Mouse (Mus musculus) ES-E14 (cell line): ENCODE data around the gene Dlg4. TPM values are rescaled to one million over a fixed set of nuclear protein-coding genes. Genes with fewer than 3 reads are reported as not detected.

ENCODE experiments used
- DNase-seq: peaks from one replicate; pipeline ENCODE4 v3.0.0-alpha.2; 2013; ENCODE audit warnings: low read depth, low spot score
- H3K27ac ChIP-seq: 2 replicates; pipeline ENCODE4 v1.5.1; 2012; ENCODE audit warnings: low read depth, mild to moderate bottlenecking, low read length, moderate library complexity, mixed read lengths; ENCODE audit not compliant: poor library complexity, insufficient read depth, severe bottlenecking
- H3K36me3 ChIP-seq: 2 replicates; pipeline ENCODE4 v1.6.1; 2012; ENCODE audit warnings: mild to moderate bottlenecking, low read length, moderate library complexity, mixed read lengths; ENCODE audit not compliant: control insufficient read depth, poor library complexity, insufficient read depth, severe bottlenecking
- H3K4me1 ChIP-seq, 2 experiments: fragments of 150-350 bp in 1 of 2; sonication (generic) in 1 of 2; 2 replicates each; pipeline ENCODE4 v1.6.1; 2012; ENCODE audit warnings: low read length in 2 of 2, mild to moderate bottlenecking in 1 of 2, mixed read lengths in 1 of 2; ENCODE audit not compliant: control insufficient read depth in 2 of 2, insufficient read depth in 2 of 2, poor library complexity in 1 of 2
- H3K4me3 ChIP-seq, 2 experiments: fragments of 150-350 bp in 1 of 2; sonication (generic) in 1 of 2; 2 replicates each; pipeline ENCODE4 v1.5.1; 2012; ENCODE audit warnings: low read length in 2 of 2, low read depth in 1 of 2, mild to moderate bottlenecking in 1 of 2, mixed read lengths in 1 of 2; ENCODE audit not compliant: insufficient read depth in 1 of 2, poor library complexity in 1 of 2, severe bottlenecking in 1 of 2
- H3K9ac ChIP-seq: 2 replicates; pipeline ENCODE4 v1.6.1; 2012; ENCODE audit warnings: low read depth, mild to moderate bottlenecking, low read length, mixed read lengths; ENCODE audit not compliant: poor library complexity, insufficient read depth, severe bottlenecking
- H3K9me3 ChIP-seq: fragments of 150-350 bp; sonication (generic); 2 replicates; pipeline ENCODE4 v1.6.1; 2012; ENCODE audit warnings: low read depth, mild to moderate bottlenecking, low read length; ENCODE audit not compliant: control insufficient read depth, insufficient read depth
- CHD2 ChIP-seq: IDR thresholded peaks from 2 replicates; pipeline ENCODE4 v1.6.1; 2014; ENCODE audit warnings: mild to moderate bottlenecking, low read depth, low read length, inconsistent platforms
- HCFC1 ChIP-seq: IDR thresholded peaks from 2 replicates; pipeline ENCODE4 v1.6.1; 2012; ENCODE audit warnings: low read length, inconsistent platforms, borderline replicate concordance; ENCODE audit not compliant: insufficient read depth
- MAFK ChIP-seq: IDR thresholded peaks from 2 replicates; pipeline ENCODE4 v1.6.1; 2014; ENCODE audit warnings: mild to moderate bottlenecking, low read depth, low read length, inconsistent platforms; ENCODE audit not compliant: insufficient read depth
- ZC3H11A ChIP-seq: IDR thresholded peaks from 2 replicates; pipeline ENCODE4 v1.6.1; 2012; ENCODE audit warnings: low read depth, mild to moderate bottlenecking, inconsistent platforms, low read length, borderline replicate concordance
- ZNF384 ChIP-seq: IDR thresholded peaks from 2 replicates; pipeline ENCODE4 v1.6.1; 2012; ENCODE audit warnings: low read depth, low read length, inconsistent platforms
- in situ Hi-C, 2 experiments: fragments of 600-800 bp; cut with MboI; formaldehyde crosslinking; loops; one replicate each; pipeline ENCODE4 v1.15.1; 2025; ENCODE audit warnings: low sequenced_read_pairs in 2 of 2, inconsistent platforms in 1 of 2; ENCODE audit not compliant: unreplicated experiment in 2 of 2
- total RNA-seq: library from RNA; depleted of rRNA; stranded (reverse); fragments of 300-350 nt; gene quantifications from 2 replicates; pipeline ENCODE4 v1.2.3, GENCODE M21; 2012

The Dlg4 gene
- total RNA-seq, 1 experiment = 11.4 TPM

DNA sequence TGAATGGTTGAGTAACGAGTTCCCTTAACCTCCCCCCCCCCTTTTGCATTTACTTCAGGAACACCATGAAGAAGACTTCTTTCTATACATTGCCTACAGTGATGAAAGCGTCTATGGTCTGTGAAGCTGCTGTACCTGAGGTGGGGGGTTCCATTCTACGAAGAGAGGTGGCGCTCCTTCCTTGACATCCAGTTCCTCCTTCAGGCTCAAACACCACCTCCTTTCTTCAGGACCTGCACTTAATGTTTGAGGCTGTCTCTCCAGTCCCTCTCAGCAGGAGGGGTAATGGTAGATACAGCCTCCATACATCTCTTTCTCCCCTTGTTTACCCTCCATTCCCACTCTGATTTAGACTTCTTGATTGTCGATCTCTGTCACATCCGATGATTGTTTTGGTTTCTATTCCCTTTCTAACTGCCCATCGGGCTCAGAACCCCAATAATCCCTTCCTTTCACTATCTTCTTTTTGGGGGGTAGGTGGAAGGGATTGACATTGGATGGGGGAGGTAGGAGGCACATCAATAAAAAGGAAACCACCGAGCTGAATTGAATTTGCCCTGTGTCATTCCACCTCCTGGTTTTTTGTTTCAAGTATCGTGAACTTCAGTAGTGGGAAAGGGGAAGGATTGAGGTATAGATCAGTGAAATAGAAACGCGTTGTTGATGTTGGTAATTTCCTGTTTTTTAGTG lies 22.2 kb upstream of the Dlg4 start:
- TF ChIP-seq ZNF384 (no peak), CHD2 (no peak), ZC3H11A (no peak), MAFK (no peak), HCFC1 (no peak)
- DNase-seq = no peak
- Histone ChIP-seq H3K4me1 (peaks cover 6 to 12% of the 10 kb centered on the region in 2 experiments; a peak in 3 of 4 replicates), H3K36me3 (peaks cover 23% of the 10 kb centered on the region), H3K4me3 (peak overlapping the region in 1 of 2 experiments; percentile 95; a peak in 2 of 4 replicates), H3K27ac (no peak overlapping the region), H3K9me3 (no peaks in the 10 kb centered on the region), H3K9ac (no peak overlapping the region)
- in situ Hi-C loops = no loop called here

DNA sequence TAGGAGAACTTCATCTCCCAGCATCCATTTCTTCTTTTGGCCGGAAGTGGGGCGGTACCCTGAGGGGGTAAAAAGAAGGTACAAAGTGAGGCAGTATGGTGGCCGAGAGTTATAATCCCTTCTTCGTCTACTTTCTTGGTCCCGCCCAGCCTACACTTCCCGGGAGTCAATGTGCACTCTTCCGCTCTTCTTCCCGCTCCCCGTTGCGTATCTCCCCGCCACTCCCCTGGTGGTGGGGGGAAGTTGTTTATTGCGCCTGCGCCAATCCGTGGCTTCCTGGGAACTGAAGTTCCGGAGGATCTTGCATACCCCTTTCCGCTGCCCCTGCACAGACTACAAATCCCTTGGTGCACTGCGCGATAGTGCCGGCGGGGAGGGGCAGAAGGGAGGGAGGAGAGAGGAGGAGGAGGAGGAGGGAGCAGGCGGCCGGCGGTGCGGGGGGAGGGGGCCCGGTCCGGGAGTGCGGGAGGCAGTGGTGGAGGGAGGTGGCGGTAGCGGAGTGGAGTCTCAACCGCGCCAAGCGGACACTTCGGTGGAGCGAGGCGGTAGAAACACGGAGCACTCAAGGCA lies 21.3 kb upstream of the Dlg4 start, which contains the start of gene Phf23:
Gene Phf23, plus strand, starts transcription at position 387 of the 570 bp plus-strand sequence.
- peak; percentile 99 for DNase-seq
- in situ Hi-C loops = no loop called here
- Histone ChIP-seq H3K36me3 (peaks cover 25% of the 10 kb centered on the region), H3K27ac (peak within 1 kb of the TSS; percentile 96), H3K9ac (peak within 1 kb of the TSS; percentile 97), H3K9me3 (no peaks in the 10 kb centered on the region), H3K4me1 (peaks cover 6 to 12% of the 10 kb centered on the region in 2 experiments; a peak in 3 of 4 replicates), H3K4me3 (peak within 1 kb of the TSS; percentile 95 to 98)
- TF ChIP-seq CHD2 = no peak
- peak; percentile 96 for TF ChIP-seq HCFC1

DNA sequence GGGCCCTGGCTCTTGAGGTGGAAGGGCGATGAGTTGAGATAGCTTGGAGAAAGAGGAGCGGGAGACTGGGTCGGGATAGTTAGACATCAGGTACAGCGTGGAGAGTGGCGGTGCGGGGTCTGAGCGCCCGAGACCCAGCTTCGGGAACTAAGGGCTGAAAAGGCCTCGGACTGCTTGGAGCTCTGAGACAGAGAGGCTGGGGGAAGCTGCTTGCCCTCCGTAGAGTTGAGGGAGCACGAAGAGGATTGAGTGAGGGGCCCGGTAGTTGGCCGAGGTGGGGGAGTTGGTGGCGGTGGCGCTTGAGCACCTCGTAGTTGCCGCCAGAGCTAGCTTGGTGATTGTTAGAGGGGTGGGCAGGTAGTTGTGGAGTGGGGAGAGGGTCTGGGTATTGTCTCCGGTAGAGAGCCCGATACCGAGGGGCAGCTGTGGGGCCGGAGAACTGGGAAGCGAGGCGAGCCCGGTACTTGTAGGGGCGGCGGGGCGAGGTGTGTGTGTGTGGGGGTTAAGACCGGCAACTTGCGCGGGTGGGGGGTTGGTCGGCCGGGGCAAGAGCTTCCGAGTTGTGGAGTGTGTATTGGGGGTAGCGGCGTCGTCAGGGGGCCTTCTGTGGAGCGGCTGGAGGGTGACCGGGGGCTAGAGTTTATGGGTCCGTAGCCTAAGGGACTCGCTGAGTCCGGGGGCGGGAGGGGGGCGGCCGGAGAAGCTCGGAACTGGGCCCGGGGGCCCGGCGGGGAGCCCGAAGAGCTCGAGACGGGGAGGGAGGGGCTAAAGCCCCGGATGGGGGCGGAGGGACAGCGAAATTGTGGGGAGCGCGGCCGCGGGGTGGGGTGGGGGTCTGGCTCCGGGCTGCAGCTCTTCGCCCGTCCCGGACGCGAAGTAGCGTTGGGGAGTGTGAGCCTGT lies 20.3 kb upstream of the Dlg4 start:
- in situ Hi-C loops = no loop called here
- no peaks in the 10 kb centered on the region for H3K9me3 ChIP-seq
- peak overlapping the region; percentile 95 to 98 for H3K4me3 ChIP-seq
- TF ChIP-seq MAFK (no peak), CHD2 (no peak), HCFC1 (no peak; the same call in 1 of the 2 replicates), ZNF384 (no peak), ZC3H11A (no peak)
- peaks cover 25% of the 10 kb centered on the region for H3K36me3 ChIP-seq
- H3K27ac ChIP-seq = peak overlapping the region; percentile 96
- peaks cover 7 to 12% of the 10 kb centered on the region in 2 experiments; a peak in 3 of 4 replicates for H3K4me1 ChIP-seq
- DNase-seq = no peak
- H3K9ac ChIP-seq = peak overlapping the region; percentile 97

DNA sequence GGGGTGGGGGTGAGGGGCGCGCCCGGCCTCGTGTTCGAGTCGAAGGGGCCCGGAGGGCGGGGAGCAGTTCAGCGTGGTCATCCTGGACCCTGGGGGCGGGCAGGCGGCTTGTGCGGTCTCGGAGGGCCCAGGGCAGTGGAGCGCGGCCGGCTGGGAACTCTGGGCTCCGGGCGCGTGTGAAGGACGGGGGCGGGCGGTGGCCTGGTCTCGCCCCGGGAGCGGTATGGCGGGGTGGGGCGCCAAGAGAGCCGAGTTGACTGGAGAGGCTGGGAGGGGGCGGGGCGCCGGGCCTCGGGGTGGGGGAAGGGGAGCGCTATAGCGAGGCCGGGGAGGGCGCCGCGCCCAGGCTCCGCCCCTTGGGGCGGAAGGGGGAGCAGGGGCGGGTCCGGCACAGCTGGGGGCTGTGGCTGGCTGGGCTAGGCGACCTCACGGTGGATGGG lies 19.7 kb upstream of the Dlg4 start:
- in situ Hi-C loops = no loop called here
- no peaks in the 10 kb centered on the region for H3K9me3 ChIP-seq
- H3K27ac ChIP-seq = peak overlapping the region; percentile 96
- H3K4me1 ChIP-seq = peaks cover 10 to 12% of the 10 kb centered on the region in 2 experiments; a peak in 3 of 4 replicates
- peaks cover 26% of the 10 kb centered on the region for H3K36me3 ChIP-seq
- TF ChIP-seq CHD2 (peak; percentile 45; the same call in 1 of the 2 replicates), HCFC1 (peak; percentile 20; the same call in 1 of the 2 replicates), ZNF384 (no peak), MAFK (no peak), ZC3H11A (no peak)
- peak overlapping the region; percentile 95 to 98 for H3K4me3 ChIP-seq
- DNase-seq = no peak
- H3K9ac ChIP-seq = peak overlapping the region; percentile 97
